Mouse (Mus musculus) hindbrain, embryonic 12.5 days (tissue): Measurements from ENCODE around the gene Taok3. TPM values are rescaled to one million over a fixed set of nuclear protein-coding genes. Genes with fewer than 3 reads are reported as not detected.

Experiments
- ATAC-seq: fragments of 200-750 bp; cut with Nextera tagmentation; 2 replicates; pipeline ENCODE4 v1.8.0; 2017; ENCODE audit warnings: moderate TSS enrichment; ENCODE audit not compliant: low FRiP score
- H3K27ac ChIP-seq: fragments of 300-500 bp; sonication (generic); 2 replicates; pipeline ENCODE4 v1.5.1; 2016; ENCODE audit warnings: mild to moderate bottlenecking
- H3K27me3 ChIP-seq: fragments of 300-500 bp; sonication (generic); 2 replicates; pipeline ENCODE4 v1.6.1; 2016; ENCODE audit warnings: mild to moderate bottlenecking
- H3K36me3 ChIP-seq: fragments of 300-500 bp; sonication (generic); 2 replicates; pipeline ENCODE4 v1.6.1; 2016; ENCODE audit warnings: mild to moderate bottlenecking
- H3K4me1 ChIP-seq: fragments of 300-500 bp; sonication (generic); 2 replicates; pipeline ENCODE4 v1.6.1; 2016
- H3K4me2 ChIP-seq: fragments of 300-500 bp; sonication (generic); replicated peaks from 2 replicates; pipeline ENCODE4 v1.6.1; 2016; ENCODE audit warnings: mild to moderate bottlenecking
- H3K4me3 ChIP-seq: fragments of 300-500 bp; sonication (generic); 2 replicates; pipeline ENCODE4 v1.5.1; 2016; ENCODE audit warnings: mild to moderate bottlenecking
- H3K9ac ChIP-seq: fragments of 300-500 bp; sonication (generic); 2 replicates; pipeline ENCODE4 v1.6.1; 2016; ENCODE audit warnings: mild to moderate bottlenecking, moderate library complexity
- H3K9me3 ChIP-seq: fragments of 300-500 bp; sonication (generic); replicated peaks from 2 replicates; pipeline ENCODE4 v1.6.1; 2016; ENCODE audit warnings: mild to moderate bottlenecking
- WGBS: fragments of 180-500 bp; shearing (Covaris S2); methylation state at CpG from one replicate; pipeline ENCODE4 v1.1.7; 2016; 5-methylcytosine and 5-hydroxymethylcytosine counted together
- polyA plus RNA-seq: library from polyadenylated mRNA; unstranded; fragments of >200 nt; fragmentation: Nextera tagmentation; extraction: Ambion mirVana; gene quantifications from 2 replicates; pipeline ENCODE4 v1.2.1, GENCODE M21; 2016

Taok3 gene
- polyA plus RNA-seq, 1 experiment from 2014 or later, result 30.6 TPM

GRCm38 (mm10) chr5:117118850-117119249 lies 1.1 kb upstream of the Taok3 start:
- Histone ChIP-seq H3K27ac (no peak overlapping the region), H3K9me3 (no peaks in the 10 kb centered on the region), H3K4me1 (peaks cover 27% of the 10 kb centered on the region), H3K36me3 (no peaks in the 10 kb centered on the region), H3K27me3 (peaks cover 18% of the 10 kb centered on the region), H3K4me2 (peak overlapping the region; percentile 93; the same call in 1 of the 2 replicates), H3K9ac (no peak overlapping the region), H3K4me3 (no peak overlapping the region)
- ATAC-seq, result no peak
- WGBS, result 56% methylated on average over 8 of the region's 8 CpGs

DNA sequence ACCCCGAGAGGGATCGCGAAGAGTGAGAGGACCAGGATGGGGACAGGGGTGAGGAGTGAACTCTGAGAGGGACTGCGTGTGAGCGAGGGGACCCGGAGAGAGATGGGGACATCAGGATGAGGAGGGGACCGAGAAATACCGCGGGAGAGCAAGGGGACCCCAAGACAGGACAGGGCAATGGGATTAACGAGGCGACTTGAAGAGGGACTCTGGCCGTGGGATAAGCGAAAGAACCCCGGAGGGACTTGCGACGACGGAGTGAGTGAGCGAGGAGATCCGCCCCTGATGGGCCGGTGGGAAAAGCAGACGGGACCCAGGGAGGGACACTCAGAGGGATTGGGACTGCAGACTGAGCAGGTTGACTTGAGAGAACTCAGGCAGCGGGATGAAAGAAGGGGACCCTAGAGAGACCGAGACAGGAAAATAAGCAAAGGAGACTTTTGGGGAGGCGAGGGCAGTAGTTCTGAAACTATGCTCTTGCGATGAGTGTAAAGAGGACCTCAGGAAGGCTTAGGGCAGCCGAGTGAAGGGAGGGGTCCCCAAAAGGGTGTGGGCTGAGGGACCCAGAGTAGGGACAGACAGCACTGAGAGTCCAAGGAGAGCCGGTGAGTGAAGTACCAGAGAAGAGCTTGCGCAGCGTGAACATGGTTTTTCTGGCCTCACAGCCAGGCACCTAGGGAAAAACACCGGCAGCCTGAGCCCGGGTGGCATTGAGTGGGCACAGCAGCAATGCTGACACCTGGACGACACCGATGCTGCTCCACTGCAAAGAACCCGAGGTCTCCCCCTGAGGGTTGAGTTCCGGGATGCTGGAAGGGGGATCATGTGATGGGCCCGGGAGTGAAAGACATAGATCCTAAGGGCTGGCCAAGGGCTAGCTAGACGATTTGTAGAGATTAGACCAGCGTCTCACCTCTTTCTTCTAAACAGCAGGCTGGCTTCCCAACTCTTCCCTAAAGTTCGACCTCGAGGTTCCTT lies 849 bp downstream of the Taok3 start:
- Histone ChIP-seq H3K4me1 (peaks cover 16% of the 10 kb centered on the region), H3K27ac (peak overlapping the region; percentile 12; the same call in 1 of the 2 replicates), H3K9ac (peak overlapping the region; percentile 73), H3K4me2 (peak overlapping the region; percentile 93), H3K9me3 (no peaks in the 10 kb centered on the region), H3K27me3 (peaks cover 18% of the 10 kb centered on the region), H3K36me3 (no peaks in the 10 kb centered on the region), H3K4me3 (peak overlapping the region; percentile 70)
- WGBS, result under 1% methylated on average over 40 of the region's 40 CpGs
- ATAC-seq, result no peak; the same call in 1 of the 2 replicates

DNA sequence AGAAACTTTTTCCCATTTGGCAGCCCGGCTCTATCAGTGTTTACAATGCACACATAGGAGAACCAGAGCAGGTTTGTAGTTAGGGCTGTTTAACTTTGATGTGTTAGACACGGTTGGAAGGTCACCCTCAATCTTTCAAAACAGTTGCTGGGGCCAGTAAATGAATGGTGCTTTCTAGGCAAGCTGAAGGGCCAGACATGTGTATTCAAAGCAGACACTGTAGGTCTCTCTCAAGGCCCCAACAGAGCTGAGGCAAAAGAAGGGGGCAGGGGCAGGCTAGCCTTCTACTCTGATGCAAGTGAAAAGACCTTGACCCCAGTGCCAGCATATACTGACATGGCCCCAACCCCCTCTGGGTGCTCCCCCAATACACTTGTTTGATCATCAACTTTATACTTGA lies 1.7 kb downstream of the Taok3 start:
- peaks cover 16% of the 10 kb centered on the region for H3K4me1 ChIP-seq
- no peak for ATAC-seq
- no peak overlapping the region for H3K9ac ChIP-seq
- no peaks in the 10 kb centered on the region for H3K36me3 ChIP-seq
- WGBS, result 3% methylated on average over 2 of the region's 2 CpGs
- no peaks in the 10 kb centered on the region for H3K9me3 ChIP-seq
- H3K27me3 ChIP-seq, result peaks cover 18% of the 10 kb centered on the region
- no peak overlapping the region for H3K4me3 ChIP-seq
- H3K4me2 ChIP-seq, result peak overlapping the region; percentile 93; the same call in 1 of the 2 replicates
- no peak overlapping the region for H3K27ac ChIP-seq

GRCm38 (mm10) chr5:117123102-117123501 lies 3.2 kb downstream of the Taok3 start:
- Histone ChIP-seq H3K4me3 (no peak overlapping the region), H3K4me2 (no peak overlapping the region), H3K9me3 (no peaks in the 10 kb centered on the region), H3K9ac (no peak overlapping the region), H3K27me3 (peaks cover 18% of the 10 kb centered on the region), H3K36me3 (no peaks in the 10 kb centered on the region), H3K27ac (no peak overlapping the region), H3K4me1 (peaks cover 16% of the 10 kb centered on the region)
- no peak for ATAC-seq
- 93% methylated on average over 6 of the region's 6 CpGs for WGBS

- Histone ChIP-seq H3K4me1 (peaks cover 15% of the 10 kb centered on the region), H3K27me3 (peaks cover 18% of the 10 kb centered on the region), H3K36me3 (no peaks in the 10 kb centered on the region), H3K9me3 (no peaks in the 10 kb centered on the region), H3K4me2 (no peak overlapping the region), H3K4me3 (no peak overlapping the region), H3K9ac (no peak overlapping the region), H3K27ac (no peak overlapping the region)
- ATAC-seq, result no peak
- WGBS, result 94% methylated on average over 4 of the region's 4 CpGs
Measured at GRCm38 (mm10) chr5:117123840-117124239, 3.9 kb downstream of the Taok3 start.

- ATAC-seq, result no peak
- H3K27ac ChIP-seq, result no peak overlapping the region
- no peaks in the 10 kb centered on the region for H3K9me3 ChIP-seq
- H3K4me3 ChIP-seq, result no peak overlapping the region
- no peak overlapping the region for H3K4me2 ChIP-seq
- no peak overlapping the region for H3K9ac ChIP-seq
- peaks cover 6% of the 10 kb centered on the region for H3K4me1 ChIP-seq
- H3K27me3 ChIP-seq, result peaks cover 18% of the 10 kb centered on the region
- no peaks in the 10 kb centered on the region for H3K36me3 ChIP-seq
- WGBS, result 82% methylated on average over 16 of the region's 16 CpGs
Measured at GRCm38 (mm10) chr5:117125482-117126346, 5.8 kb downstream of the Taok3 start.

- WGBS, result 82% methylated on average over 4 of the region's 4 CpGs
- no peak overlapping the region for H3K9ac ChIP-seq
- no peak overlapping the region for H3K4me2 ChIP-seq
- no peaks in the 10 kb centered on the region for H3K36me3 ChIP-seq
- no peak for ATAC-seq
- no peaks in the 10 kb centered on the region for H3K9me3 ChIP-seq
- no peak overlapping the region for H3K27ac ChIP-seq
- no peak overlapping the region for H3K4me3 ChIP-seq
- peaks cover 7% of the 10 kb centered on the region; the same call in 1 of the 2 replicates for H3K27me3 ChIP-seq
- H3K4me1 ChIP-seq, result no peaks in the 10 kb centered on the region
Measured at GRCm38 (mm10) chr5:117127051-117127450, 7.1 kb downstream of the Taok3 start.

GRCm38 (mm10) chr5:117130726-117131125 lies 10.8 kb downstream of the Taok3 start:
- WGBS, result 92% methylated on average over 15 of the region's 15 CpGs
- no peak overlapping the region for H3K4me3 ChIP-seq
- H3K27me3 ChIP-seq, result no peaks in the 10 kb centered on the region
- no peak overlapping the region for H3K9ac ChIP-seq
- no peak overlapping the region for H3K4me2 ChIP-seq
- H3K9me3 ChIP-seq, result no peaks in the 10 kb centered on the region
- peaks cover 8% of the 10 kb centered on the region for H3K4me1 ChIP-seq
- ATAC-seq, result no peak
- no peaks in the 10 kb centered on the region for H3K36me3 ChIP-seq
- H3K27ac ChIP-seq, result no peak overlapping the region

GRCm38 (mm10) chr5:117133446-117134065 lies 13.6 kb downstream of the Taok3 start:
- Histone ChIP-seq H3K27me3 (no peaks in the 10 kb centered on the region), H3K9ac (no peak overlapping the region), H3K27ac (no peak overlapping the region), H3K4me2 (no peak overlapping the region), H3K4me1 (peaks cover 14% of the 10 kb centered on the region), H3K4me3 (no peak overlapping the region), H3K9me3 (no peaks in the 10 kb centered on the region), H3K36me3 (no peaks in the 10 kb centered on the region)
- 86% methylated on average over 17 of the region's 17 CpGs for WGBS
- no peak for ATAC-seq

- Histone ChIP-seq H3K9ac (no peak overlapping the region), H3K4me3 (no peak overlapping the region), H3K4me1 (peaks cover 14% of the 10 kb centered on the region), H3K36me3 (no peaks in the 10 kb centered on the region), H3K27me3 (no peaks in the 10 kb centered on the region), H3K4me2 (no peak overlapping the region), H3K27ac (no peak overlapping the region), H3K9me3 (no peaks in the 10 kb centered on the region)
- 85% methylated on average over 19 of the region's 19 CpGs for WGBS
- no peak for ATAC-seq
Measured at GRCm38 (mm10) chr5:117134066-117134888, 14.3 kb downstream of the Taok3 start.

GRCm38 (mm10) chr5:117134889-117135456 lies 15.0 kb downstream of the Taok3 start:
- H3K4me3 ChIP-seq, result no peak overlapping the region
- no peaks in the 10 kb centered on the region for H3K27me3 ChIP-seq
- H3K4me2 ChIP-seq, result no peak overlapping the region
- WGBS, result 84% methylated on average over 3 of the region's 3 CpGs
- ATAC-seq, result no peak
- peak overlapping the region; percentile 23; the same call in 1 of the 2 replicates for H3K9ac ChIP-seq
- no peaks in the 10 kb centered on the region for H3K36me3 ChIP-seq
- no peaks in the 10 kb centered on the region for H3K9me3 ChIP-seq
- H3K27ac ChIP-seq, result no peak overlapping the region
- H3K4me1 ChIP-seq, result peaks cover 14% of the 10 kb centered on the region
